Mouse (Mus musculus): ENCODE measurements around the gene Cdc6. TPM values are rescaled to one million over a fixed set of nuclear protein-coding genes. Genes with fewer than 3 reads are reported as not detected.

The Cdc6 gene
- total and polyA plus RNA-seq, 3 experiments = 56.9 to 104 (median 69.4) TPM

- no peak for DNase-seq (ENCODE audit: low read depth, low spot score)
- H3K4me1 ChIP-seq (ENCODE audit: control insufficient read depth in 1 of 2, insufficient read depth in 2 of 2, low read length in 2 of 2) = peaks cover 28 to 53% of the 10 kb centered on the region in 2 experiments
- no peak overlapping the region for H3K4me3 ChIP-seq (ENCODE audit: control insufficient read depth in 1 of 2, insufficient read depth in 1 of 2, low read depth in 2 of 2, low read length in 2 of 2)
- 0 out of 2 replicates have a peak, but pooled peaks cover 2% of the 10 kb centered on the region for H3K79me2 ChIP-seq (ENCODE audit: control insufficient read depth, insufficient read depth, low read length, poor library complexity)
- no peaks in the 10 kb centered on the region for H3K27me3 ChIP-seq (ENCODE audit: control insufficient read depth in 1 of 2, insufficient read depth in 2 of 2, low read length in 2 of 2)
- no peak for TF ChIP-seq POLR2AphosphoS5 (IDR thresholded peaks at IDR 0.05; ENCODE audit: borderline replicate concordance, low read depth, low read length)
- TF ChIP-seq ZNF384 (IDR thresholded peaks at IDR 0.05; ENCODE audit: low read depth, low read length) = peak; percentile 68
- no peak for TF ChIP-seq MEF2A (IDR thresholded peaks at IDR 0.05; ENCODE audit: extremely low read depth, insufficient replicate concordance, low read depth, low read length, poor library complexity, severe bottlenecking)
- no peak for TF ChIP-seq ZKSCAN1 (IDR thresholded peaks at IDR 0.05; ENCODE audit: low read depth, low read length)
- H3K27ac ChIP-seq (ENCODE audit: control insufficient read depth, low read depth, low read length) = no peak overlapping the region
- no peaks in the 10 kb centered on the region for H3K9me3 ChIP-seq (replicated peaks; ENCODE audit: insufficient read depth, low read length)
- H3K36me3 ChIP-seq (ENCODE audit: control insufficient read depth in 1 of 2, insufficient read depth in 2 of 2, low read length in 2 of 2) = peaks cover 0 to 48% of the 10 kb centered on the region in 2 experiments; a peak in 2 of 4 replicates
- H3K9ac ChIP-seq (ENCODE audit: control insufficient read depth, low read depth, low read length, poor library complexity, severe bottlenecking) = no peak overlapping the region
These were observed 44.5 kb downstream of the Cdc6 start for GRCm38 (mm10) chr11:98952111-98952510.

GRCm38 (mm10) chr11:98952736-98953135, 45.1 kb downstream of the Cdc6 start:
- 0 out of 2 replicates have a peak, but pooled peaks cover 2% of the 10 kb centered on the region for H3K79me2 ChIP-seq (ENCODE audit: control insufficient read depth, insufficient read depth, low read length, poor library complexity)
- H3K27ac ChIP-seq (ENCODE audit: control insufficient read depth, low read depth, low read length) = no peak overlapping the region
- no peak overlapping the region for H3K4me3 ChIP-seq (ENCODE audit: control insufficient read depth in 1 of 2, insufficient read depth in 1 of 2, low read depth in 2 of 2, low read length in 2 of 2)
- H3K4me1 ChIP-seq (ENCODE audit: control insufficient read depth in 1 of 2, insufficient read depth in 2 of 2, low read length in 2 of 2) = peaks cover 26 to 48% of the 10 kb centered on the region in 2 experiments
- H3K27me3 ChIP-seq (ENCODE audit: control insufficient read depth in 1 of 2, insufficient read depth in 2 of 2, low read length in 2 of 2) = no peaks in the 10 kb centered on the region
- H3K9ac ChIP-seq (ENCODE audit: control insufficient read depth, low read depth, low read length, poor library complexity, severe bottlenecking) = no peak overlapping the region
- peaks cover 0 to 44% of the 10 kb centered on the region in 2 experiments; a peak in 2 of 4 replicates for H3K36me3 ChIP-seq (ENCODE audit: control insufficient read depth in 1 of 2, insufficient read depth in 2 of 2, low read length in 2 of 2)
- TF ChIP-seq TBP (IDR thresholded peaks at IDR 0.05; ENCODE audit: low read depth, low read length) (no peak), EP300 (IDR thresholded peaks at IDR 0.05; ENCODE audit: low read depth in 1 of 2, low read length in 2 of 2) (0 out of 4 replicates have a peak, but pooled peaks of 1 of the 2 experiments have one; percentile 38)
- peak; percentile 50 for DNase-seq (ENCODE audit: low read depth, low spot score)
- no peaks in the 10 kb centered on the region for H3K9me3 ChIP-seq (replicated peaks; ENCODE audit: insufficient read depth, low read length)

- H3K4me3 ChIP-seq (ENCODE audit: control insufficient read depth in 1 of 2, insufficient read depth in 1 of 2, low read depth in 2 of 2, low read length in 2 of 2) = no peak overlapping the region
- H3K79me2 ChIP-seq (ENCODE audit: control insufficient read depth, insufficient read depth, low read length, poor library complexity) = 0 out of 2 replicates have a peak, but pooled peaks cover 2% of the 10 kb centered on the region
- peaks cover 0 to 42% of the 10 kb centered on the region in 2 experiments; a peak in 2 of 4 replicates for H3K36me3 ChIP-seq (ENCODE audit: control insufficient read depth in 1 of 2, insufficient read depth in 2 of 2, low read length in 2 of 2)
- TF ChIP-seq CTCF (IDR thresholded peaks at IDR 0.05 in 2 of 3, conservative IDR thresholded peaks at IDR 0.05 in 1 of 3; ENCODE audit: control insufficient read depth in 1 of 3, insufficient read depth in 1 of 3, low read depth in 2 of 3, low read length in 3 of 3, poor library complexity in 1 of 3, severe bottlenecking in 1 of 3) = no peak
- TF ChIP-seq RAD21 (IDR thresholded peaks at IDR 0.05; ENCODE audit: low read depth, low read length) = no peak
- TF ChIP-seq ZKSCAN1 (IDR thresholded peaks at IDR 0.05; ENCODE audit: low read depth, low read length) = no peak
- TF ChIP-seq MAX (IDR thresholded peaks at IDR 0.05; ENCODE audit: low read length) = no peak
- no peak for TF ChIP-seq CHD2 (IDR thresholded peaks at IDR 0.05; ENCODE audit: low read length)
- no peak for TF ChIP-seq GABPA (IDR thresholded peaks at IDR 0.05; ENCODE audit: low read depth, low read length)
- no peak for TF ChIP-seq MAFK (IDR thresholded peaks at IDR 0.05; ENCODE audit: borderline replicate concordance, low read depth, low read length)
- no peak for TF ChIP-seq E2F4 (IDR thresholded peaks at IDR 0.05; ENCODE audit: borderline replicate concordance, low read depth, low read length)
- peaks cover 26 to 43% of the 10 kb centered on the region in 2 experiments for H3K4me1 ChIP-seq (ENCODE audit: control insufficient read depth in 1 of 2, insufficient read depth in 2 of 2, low read length in 2 of 2)
- no peaks in the 10 kb centered on the region for H3K9me3 ChIP-seq (replicated peaks; ENCODE audit: insufficient read depth, low read length)
- no peak overlapping the region for H3K9ac ChIP-seq (ENCODE audit: control insufficient read depth, low read depth, low read length, poor library complexity, severe bottlenecking)
- no peak overlapping the region for H3K27ac ChIP-seq (ENCODE audit: control insufficient read depth, low read depth, low read length)
- no peak for DNase-seq (ENCODE audit: low read depth, low spot score)
- no peaks in the 10 kb centered on the region for H3K27me3 ChIP-seq (ENCODE audit: control insufficient read depth in 1 of 2, insufficient read depth in 2 of 2, low read length in 2 of 2)
These were observed 45.8 kb downstream of the Cdc6 start for GRCm38 (mm10) chr11:98953361-98953760.

Data from MEL (cell line).